Mouse (Mus musculus) left cerebral cortex, adult 2 months (tissue): Measurements from ENCODE around the gene Flt3l. TPM values are rescaled to one million over a fixed set of nuclear protein-coding genes. Genes with fewer than 3 reads are reported as not detected.
A peak's percentile ranks its signal among the peaks of the same experiment; 100 is the strongest.
"Not testable (repeated sequence)": the region's sequence is repeated elsewhere in the genome, so short reads cannot be mapped to it uniquely, and the experiment has no call there.

Experiments used
- DNase-seq, 2 experiments: peaks; one replicate each; pipeline ENCODE4 v3.0.0; 2021 to 2022; ENCODE audit warnings: low spot score in 2 of 2, mixed read lengths in 1 of 2; ENCODE audit errors: extremely low spot score in 1 of 2
- H3K27ac ChIP-seq: fragments of 200-600 bp; 2 replicates; pipeline ENCODE4 v1.8.1; 2022
- H3K4me3 ChIP-seq: fragments of 200-600 bp; 2 replicates; pipeline ENCODE4 v1.8.1; 2022
- CTCF ChIP-seq: fragments of 200-600 bp; IDR thresholded peaks from 2 replicates; pipeline ENCODE4 v1.8.1; 2022; ENCODE audit warnings: antibody characterized with exemption, mild to moderate bottlenecking, moderate library complexity
- intact Hi-C: fragments of 180-260 bp; cut with DNase I; formaldehyde crosslinking; loops from one replicate; pipeline ENCODE4 v1.15.1; 2025
- total RNA-seq, 2 experiments: library from RNA; stranded (reverse); gene quantifications; 2 replicates each; pipeline ENCODE4 v1.2.3; 2021

Gene Flt3l
- total RNA-seq, 2 experiments from 2014 or later: 6.7 to 8.8 TPM

GRCm38 (mm10) chr7:45126147-45126843 is 9.9 kb downstream of the Flt3l start:
- no peak for TF ChIP-seq CTCF

GRCm38 (mm10) chr7:45125649-45126048 is 10.6 kb downstream of the Flt3l start:
- intact Hi-C loops: loop anchor here (10.0 kb wide), 1 partner anchor 271 kb away; the partner anchor contains the start of gene Pnkp
- DNase-seq, H3K4me3 ChIP-seq, H3K27ac ChIP-seq: not testable (repeated sequence)

More at GRCm38 (mm10) chr7:45126147-45126843, 9.9 kb downstream of the Flt3l start:
- DNase-seq: no peak
- intact Hi-C loops: loop anchor here (10.0 kb wide), 1 partner anchor 271 kb away; the partner anchor contains the start of gene Pnkp
- Histone ChIP-seq H3K4me3 (no peak overlapping the region), H3K27ac (no peak overlapping the region)

GRCm38 (mm10) chr7:45125144-45125600 is 11.1 kb downstream of the Flt3l start:
- no peak overlapping the region for H3K4me3 ChIP-seq
- TF ChIP-seq CTCF: peak; percentile 36
- DNase-seq: no peak
- intact Hi-C loops: loop anchor here (10.0 kb wide), 1 partner anchor 270 kb away; the partner anchor contains the start of gene Pnkp
- no peak overlapping the region for H3K27ac ChIP-seq

- DNase-seq: peak; percentile 99
- Histone ChIP-seq H3K27ac (peak within 1 kb of the TSS; percentile 92), H3K4me3 (peak within 1 kb of the TSS; percentile 96)
- intact Hi-C loops: loop anchor here (10.0 kb wide), 1 partner anchor 270 kb away; the partner anchor contains the start of gene Pnkp
- TF ChIP-seq CTCF: no peak
Measured at GRCm38 (mm10) chr7:45124224-45125143, 11.7 kb downstream of the Flt3l start, which contains the start of gene Rps11. Gene Rps11 (minus strand): TSS chr7:45124439.

GRCm38 (mm10) chr7:45123186-45123570 is 13.1 kb downstream of the Flt3l start:
- peak overlapping the region; percentile 96 for H3K4me3 ChIP-seq
- no peak for DNase-seq
- no peak for TF ChIP-seq CTCF
- intact Hi-C loops: loop anchor here (10.0 kb wide), 1 partner anchor 268 kb away; the partner anchor contains the start of gene Pnkp
- H3K27ac ChIP-seq: peak overlapping the region; percentile 92

GRCm38 (mm10) chr7:45122561-45123185 is 13.6 kb downstream of the Flt3l start:
- intact Hi-C loops: loop anchor here (10.0 kb wide), 1 partner anchor 268 kb away; the partner anchor contains the start of gene Pnkp
- Histone ChIP-seq H3K27ac (no peak overlapping the region; the same call in 1 of the 2 replicates), H3K4me3 (peak overlapping the region; percentile 96)
- TF ChIP-seq CTCF: no peak
- no peak for DNase-seq

- TF ChIP-seq CTCF: no peak
- H3K27ac ChIP-seq: peak overlapping the region; percentile 55; the same call in 1 of the 2 replicates
- DNase-seq: no peak
- intact Hi-C loops: loop anchor here (10.0 kb wide), 1 partner anchor 267 kb away; the partner anchor contains the start of gene Pnkp
- peak overlapping the region; percentile 17; the same call in 1 of the 2 replicates for H3K4me3 ChIP-seq
Measured at GRCm38 (mm10) chr7:45121966-45122365, 14.3 kb downstream of the Flt3l start.

- TF ChIP-seq CTCF: no peak
- intact Hi-C loops: loop anchor here (10.0 kb wide), 1 partner anchor 267 kb away; the partner anchor contains the start of gene Pnkp
Measured at GRCm38 (mm10) chr7:45121404-45121803, 14.8 kb downstream of the Flt3l start.

GRCm38 (mm10) chr7:45119780-45120709 is 16.2 kb downstream of the Flt3l start:
- TF ChIP-seq CTCF: no peak
- H3K27ac ChIP-seq: peak overlapping the region; percentile 54
- DNase-seq: no peak

More at GRCm38 (mm10) chr7:45121404-45121803, 14.8 kb downstream of the Flt3l start:
- DNase-seq: no peak
- peak overlapping the region; percentile 17; the same call in 1 of the 2 replicates for H3K4me3 ChIP-seq
- peak overlapping the region; percentile 55; the same call in 1 of the 2 replicates for H3K27ac ChIP-seq

GRCm38 (mm10) chr7:45118336-45118735 is 17.9 kb downstream of the Flt3l start:
- intact Hi-C loops: no loop called here
- Histone ChIP-seq H3K27ac (no peak overlapping the region), H3K4me3 (no peak overlapping the region)
- DNase-seq: no peak
- TF ChIP-seq CTCF: no peak

More at GRCm38 (mm10) chr7:45119780-45120709, 16.2 kb downstream of the Flt3l start:
- intact Hi-C loops: loop anchor here (10.0 kb wide), 1 partner anchor 265 kb away; the partner anchor contains the start of gene Pnkp
- no peak overlapping the region for H3K4me3 ChIP-seq
